Mouse (Mus musculus) megakaryocyte-erythroid progenitor cell, adult 5-6 weeks (primary cell): Measurements from ENCODE around the gene Panx1. TPM values are rescaled to one million over a fixed set of nuclear protein-coding genes. Genes with fewer than 3 reads are reported as not detected.

Experiments used
- ATAC-seq: replicated peaks from 2 replicates; pipeline ENCODE4 v1.8.0; 2016; ENCODE audit warnings: mild to moderate bottlenecking, inconsistent platforms; ENCODE audit not compliant: severe bottlenecking, poor library complexity, low FRiP score, low TSS enrichment
- total RNA-seq, 2 experiments: library from RNA; stranded (forward) in 1 of 2; stranded (reverse) in 1 of 2; fragments of 200-1000, 215-1000 nt in 1 of 2; fragments of >200 nt in 1 of 2; fragmentation: Nextera tagmentation in 1 of 2; gene quantifications; 2 replicates each; pipeline ENCODE4 v1.2.3; 2014 to 2017

The Panx1 gene
- total RNA-seq, 2 experiments from 2014 or later: 5.2 to 19.7 TPM

- peak; percentile 92 for ATAC-seq
Observed at GRCm38 (mm10) chr9:15029025-15029727, 16.1 kb downstream of the Panx1 start.

GRCm38 (mm10) chr9:15027725-15028124 lies 17.6 kb downstream of the Panx1 start:
- ATAC-seq: no peak

GRCm38 (mm10) chr9:15023049-15023448 lies 22.2 kb downstream of the Panx1 start:
- ATAC-seq: no peak

GRCm38 (mm10) chr9:15021156-15021555 lies 24.1 kb downstream of the Panx1 start:
- peak; percentile 80 for ATAC-seq

- ATAC-seq: no peak
Observed at GRCm38 (mm10) chr9:15020561-15021080, 24.7 kb downstream of the Panx1 start.

- no peak for ATAC-seq
Observed at GRCm38 (mm10) chr9:15018756-15019131, 26.5 kb downstream of the Panx1 start.

- peak; percentile 75 for ATAC-seq
Observed at GRCm38 (mm10) chr9:15017791-15018755, 27.2 kb downstream of the Panx1 start.

GRCm38 (mm10) chr9:15015223-15015956 lies 29.9 kb downstream of the Panx1 start:
- ATAC-seq: peak; percentile 63

- ATAC-seq: no peak
Observed at GRCm38 (mm10) chr9:15007566-15007965, 37.7 kb downstream of the Panx1 start.

- no peak for ATAC-seq
Observed at GRCm38 (mm10) chr9:15004298-15004685, 41.0 kb downstream of the Panx1 start.

GRCm38 (mm10) chr9:15003676-15004297 lies 41.5 kb downstream of the Panx1 start:
- no peak for ATAC-seq

GRCm38 (mm10) chr9:15002995-15003613 lies 42.2 kb downstream of the Panx1 start:
- ATAC-seq: no peak

- no peak for ATAC-seq
Observed at GRCm38 (mm10) chr9:14998790-14999189, 46.5 kb downstream of the Panx1 start.

GRCm38 (mm10) chr9:14997271-14998055 lies 47.8 kb downstream of the Panx1 start:
- ATAC-seq: no peak

- ATAC-seq: no peak
Observed at GRCm38 (mm10) chr9:14995525-14995924, 49.8 kb downstream of the Panx1 start.

- ATAC-seq: no peak
Observed at GRCm38 (mm10) chr9:14988606-14989293, 56.5 kb downstream of the Panx1 start.

- ATAC-seq: no peak
Observed at GRCm38 (mm10) chr9:14983141-14983540, 62.1 kb downstream of the Panx1 start.

- ATAC-seq: no peak
Observed at GRCm38 (mm10) chr9:14982683-14983082, 62.6 kb downstream of the Panx1 start.
